Mouse (Mus musculus) thymus, adult 2 months (tissue): ENCODE results near the gene D430041D05Rik. TPM values are rescaled to one million over a fixed set of nuclear protein-coding genes. Genes with fewer than 3 reads are reported as not detected.

Experiments used
- DNase-seq: peaks from one replicate; pipeline ENCODE4 v3.0.0; 2021
- H3K27ac ChIP-seq: fragments of 200-500 bp; 2 replicates; pipeline ENCODE4 v1.5.1; 2012; ENCODE audit warnings: low read length, control low read depth; ENCODE audit not compliant: control insufficient read depth, insufficient read depth
- H3K27me3 ChIP-seq: fragments of 200-500 bp; 2 replicates; pipeline ENCODE4 v1.6.1; 2012; ENCODE audit warnings: mild to moderate bottlenecking, low read length, moderate library complexity, mixed read lengths; ENCODE audit not compliant: control insufficient read depth, insufficient read depth
- H3K36me3 ChIP-seq: fragments of 200-500 bp; 2 replicates; pipeline ENCODE4 v1.6.1; 2012; ENCODE audit warnings: mild to moderate bottlenecking, low read length, moderate library complexity; ENCODE audit not compliant: control insufficient read depth, insufficient read depth
- H3K4me1 ChIP-seq: fragments of 200-500 bp; replicated peaks from 2 replicates; pipeline ENCODE4 v1.6.1; 2012; ENCODE audit warnings: low read length; ENCODE audit not compliant: control insufficient read depth, insufficient read depth
- H3K4me3 ChIP-seq: fragments of 200-500 bp; 2 replicates; pipeline ENCODE4 v1.5.1; 2012; ENCODE audit warnings: mild to moderate bottlenecking, low read length, control low read depth, moderate library complexity; ENCODE audit not compliant: control insufficient read depth, insufficient read depth
- CTCF ChIP-seq: fragments of 200-500 bp; IDR thresholded peaks from 2 replicates; pipeline ENCODE4 v1.5.1; 2012; ENCODE audit warnings: mild to moderate bottlenecking, control low read depth, low read length, moderate library complexity, borderline replicate concordance; ENCODE audit not compliant: control insufficient read depth, poor library complexity, insufficient read depth; ENCODE audit errors: extremely low read depth
- POLR2A ChIP-seq: fragments of 200-500 bp; IDR thresholded peaks from 2 replicates; pipeline ENCODE4 v1.6.1; 2012; ENCODE audit warnings: mild to moderate bottlenecking, low read length, control low read depth, moderate library complexity; ENCODE audit not compliant: control insufficient read depth, poor library complexity, insufficient read depth; ENCODE audit errors: extremely low read depth
- WGBS: fragments of 180-500 bp; shearing (Covaris S2); methylation state at CpG from one replicate; pipeline ENCODE4 v1.1.7; 2018; 5-methylcytosine and 5-hydroxymethylcytosine counted together
- polyA plus RNA-seq: library from polyadenylated mRNA; depleted of rRNA; stranded (reverse); fragments of >200 nt; gene quantifications from 2 replicates; pipeline ENCODE4 v1.2.3, GENCODE M21; 2012

Gene D430041D05Rik
- polyA plus RNA-seq, 1 experiment = 3.0 TPM

DNA sequence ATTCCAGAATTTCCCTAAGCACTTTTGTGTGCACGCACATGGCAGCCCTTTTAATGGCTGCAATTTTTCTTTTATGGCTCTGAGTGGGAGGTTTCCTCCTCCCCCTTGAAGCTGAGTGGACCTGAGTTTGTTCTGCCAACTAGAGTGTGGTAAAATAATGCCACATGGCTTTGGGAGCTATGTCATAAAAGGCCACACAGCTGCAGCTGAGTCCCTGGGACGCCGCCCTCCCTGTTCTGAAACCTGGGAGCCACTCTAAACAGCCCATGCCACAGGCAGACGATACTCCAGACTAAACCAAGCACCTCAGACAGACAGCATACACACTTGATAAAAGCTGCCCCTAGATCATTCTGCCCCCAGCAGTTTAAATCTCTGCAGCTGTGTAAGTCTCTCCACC is 143.8 kb downstream of the D430041D05Rik start:
- WGBS = 51% methylated on average over 4 of the region's 4 CpGs
- no peak for DNase-seq
- H3K4me3 ChIP-seq = no peak overlapping the region
- no peaks in the 10 kb centered on the region for H3K4me1 ChIP-seq
- TF ChIP-seq CTCF (no peak), POLR2A (no peak)
- no peaks in the 10 kb centered on the region for H3K36me3 ChIP-seq
- no peak overlapping the region for H3K27ac ChIP-seq
- no peaks in the 10 kb centered on the region for H3K27me3 ChIP-seq

DNA sequence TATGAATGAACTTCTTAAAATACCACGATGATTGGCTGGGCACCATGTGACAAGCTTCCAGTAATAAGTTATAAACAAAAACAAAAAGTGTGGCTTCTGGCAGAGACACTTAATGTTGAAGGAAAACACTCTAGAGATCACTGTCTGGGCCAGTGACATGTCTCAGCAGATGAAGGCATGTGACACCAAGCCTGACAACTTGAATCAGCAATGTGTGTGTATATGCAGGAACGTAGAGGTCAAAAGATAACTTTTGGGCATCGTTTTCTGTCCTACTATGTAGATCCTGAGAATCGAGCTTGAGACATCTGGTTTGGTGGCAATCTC is 149.1 kb downstream of the D430041D05Rik start:
- no peaks in the 10 kb centered on the region for H3K36me3 ChIP-seq
- no peak for TF ChIP-seq POLR2A
- TF ChIP-seq CTCF = no peak
- no peak overlapping the region for H3K4me3 ChIP-seq
- DNase-seq = no peak
- H3K4me1 ChIP-seq = no peaks in the 10 kb centered on the region
- 80% methylated on average over 4 of the region's 4 CpGs for WGBS
- no peaks in the 10 kb centered on the region for H3K27me3 ChIP-seq
- H3K27ac ChIP-seq = no peak overlapping the region

DNA sequence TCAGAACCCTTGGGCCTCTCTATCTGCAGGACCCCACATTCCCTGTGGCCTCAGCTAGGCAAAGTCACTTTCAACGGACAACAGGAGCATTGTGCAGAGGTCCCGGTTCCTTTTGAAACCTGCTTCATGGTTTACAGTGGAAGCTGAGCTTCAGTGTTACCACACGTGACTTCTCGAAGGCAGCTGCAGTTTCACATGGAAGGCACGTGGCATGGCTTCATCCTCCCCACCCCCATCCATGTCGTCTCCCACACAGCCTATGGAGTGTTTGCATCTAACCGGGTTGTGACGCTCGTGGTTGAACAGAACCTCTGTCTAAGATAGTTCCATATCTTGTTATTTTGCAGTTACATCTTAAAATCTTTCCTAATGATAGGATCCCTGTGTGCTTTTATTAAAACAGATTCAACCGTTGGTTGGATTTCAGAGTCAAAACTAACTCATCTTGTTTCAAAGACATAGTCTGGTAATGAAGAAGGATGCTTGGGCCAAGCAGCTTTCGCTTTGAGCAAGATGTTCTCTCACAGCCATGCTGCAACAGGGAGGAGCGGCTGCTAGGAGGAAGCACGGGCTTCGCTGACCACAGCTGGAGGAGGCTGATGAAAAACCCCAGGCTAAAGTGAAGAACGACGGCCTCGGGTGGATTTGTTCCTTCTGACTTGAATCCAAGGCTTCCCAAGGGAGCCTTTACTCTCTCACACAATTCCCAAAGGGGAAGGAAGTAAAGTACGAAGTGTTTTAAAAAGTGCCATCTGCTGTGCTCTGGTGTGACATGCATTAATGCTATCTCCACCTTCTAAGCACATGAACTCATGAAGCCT is 149.7 kb downstream of the D430041D05Rik start:
- Histone ChIP-seq H3K27ac (no peak overlapping the region), H3K4me1 (no peaks in the 10 kb centered on the region), H3K36me3 (no peaks in the 10 kb centered on the region), H3K27me3 (no peaks in the 10 kb centered on the region), H3K4me3 (no peak overlapping the region)
- TF ChIP-seq POLR2A (no peak), CTCF (no peak)
- DNase-seq = no peak
- WGBS = 70% methylated on average over 18 of the region's 18 CpGs

DNA sequence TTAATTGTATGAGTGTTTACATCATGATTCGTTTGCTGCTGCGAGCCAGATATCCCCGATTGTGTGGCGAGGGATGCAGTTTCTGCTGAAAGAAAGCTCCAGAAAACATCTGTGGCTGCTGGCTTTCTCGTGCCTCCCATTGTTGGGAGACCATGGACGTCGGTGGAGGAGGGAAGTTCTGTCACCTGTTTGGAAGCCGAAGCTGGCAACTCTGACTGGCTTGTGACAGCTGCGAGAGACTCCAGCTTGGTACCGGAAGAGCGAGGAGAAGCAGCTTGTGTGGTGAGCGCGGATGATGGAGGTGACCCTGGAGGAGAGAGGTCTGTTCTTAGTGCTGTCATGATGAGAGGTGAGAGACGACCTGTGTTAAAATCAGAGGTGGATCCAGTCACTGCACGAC is 154.2 kb downstream of the D430041D05Rik start:
- Histone ChIP-seq H3K27ac (no peak overlapping the region), H3K27me3 (no peaks in the 10 kb centered on the region), H3K4me1 (no peaks in the 10 kb centered on the region), H3K4me3 (no peak overlapping the region), H3K36me3 (no peaks in the 10 kb centered on the region)
- 83% methylated on average over 15 of the region's 15 CpGs for WGBS
- no peak for DNase-seq
- TF ChIP-seq CTCF (no peak), POLR2A (no peak)

DNA sequence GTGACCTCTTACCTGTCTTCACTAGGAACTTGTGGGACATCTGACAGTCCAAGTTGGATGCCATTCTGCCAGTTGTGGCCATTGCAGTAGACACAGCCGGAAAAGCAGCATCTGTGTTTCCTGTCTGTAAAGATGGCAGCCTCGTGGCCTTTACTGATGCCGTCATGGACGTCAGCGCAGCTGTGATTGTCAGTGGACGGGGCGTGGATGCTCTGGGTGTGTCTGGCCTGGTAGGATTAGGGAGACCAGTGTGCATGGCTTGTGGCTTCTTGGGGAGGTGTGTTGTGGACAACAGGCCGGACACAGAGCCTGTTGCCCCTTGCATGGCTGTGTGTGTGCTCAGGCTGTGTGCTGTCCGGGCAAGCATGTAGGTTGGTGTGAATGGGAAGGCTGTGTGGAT is 155.9 kb downstream of the D430041D05Rik start:
- no peaks in the 10 kb centered on the region for H3K4me1 ChIP-seq
- H3K4me3 ChIP-seq = no peak overlapping the region
- 86% methylated on average over 9 of the region's 9 CpGs for WGBS
- no peaks in the 10 kb centered on the region for H3K27me3 ChIP-seq
- no peak overlapping the region for H3K27ac ChIP-seq
- DNase-seq = no peak
- no peaks in the 10 kb centered on the region for H3K36me3 ChIP-seq
- no peak for TF ChIP-seq CTCF
- no peak for TF ChIP-seq POLR2A

DNA sequence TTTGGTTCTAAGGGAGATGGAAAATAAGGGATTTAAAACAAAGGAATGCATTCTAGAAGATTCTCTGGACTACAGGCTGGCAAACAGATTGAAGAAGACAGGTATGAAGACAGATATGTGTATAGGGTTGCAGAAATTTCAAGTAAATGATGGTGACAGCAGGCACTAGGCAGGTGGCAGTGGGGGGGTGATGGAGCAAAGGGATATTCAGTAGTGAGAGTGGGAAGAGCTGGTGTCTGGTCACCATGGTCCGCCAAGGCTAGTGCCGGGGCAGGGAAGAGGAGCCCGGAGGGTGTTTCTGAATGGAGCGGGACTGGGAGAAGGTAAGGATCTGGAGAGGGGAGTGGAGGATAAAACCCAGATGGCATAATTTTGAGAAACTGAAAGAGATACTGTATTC is 157.5 kb downstream of the D430041D05Rik start:
- no peaks in the 10 kb centered on the region for H3K27me3 ChIP-seq
- no peak overlapping the region for H3K4me3 ChIP-seq
- no peak for DNase-seq
- no peaks in the 10 kb centered on the region for H3K36me3 ChIP-seq
- H3K27ac ChIP-seq = no peak overlapping the region
- TF ChIP-seq POLR2A = no peak
- no peak for TF ChIP-seq CTCF
- H3K4me1 ChIP-seq = no peaks in the 10 kb centered on the region
- 93% methylated on average over 4 of the region's 4 CpGs for WGBS
